Mouse (Mus musculus): ENCODE results near the gene Heyl. TPM values are rescaled to one million over a fixed set of nuclear protein-coding genes. Genes with fewer than 3 reads are reported as not detected.
A peak's percentile ranks its signal among the peaks of the same experiment; 100 is the strongest.

The Heyl gene
- polyA plus RNA-seq, 1 experiment, result not detected

DNA sequence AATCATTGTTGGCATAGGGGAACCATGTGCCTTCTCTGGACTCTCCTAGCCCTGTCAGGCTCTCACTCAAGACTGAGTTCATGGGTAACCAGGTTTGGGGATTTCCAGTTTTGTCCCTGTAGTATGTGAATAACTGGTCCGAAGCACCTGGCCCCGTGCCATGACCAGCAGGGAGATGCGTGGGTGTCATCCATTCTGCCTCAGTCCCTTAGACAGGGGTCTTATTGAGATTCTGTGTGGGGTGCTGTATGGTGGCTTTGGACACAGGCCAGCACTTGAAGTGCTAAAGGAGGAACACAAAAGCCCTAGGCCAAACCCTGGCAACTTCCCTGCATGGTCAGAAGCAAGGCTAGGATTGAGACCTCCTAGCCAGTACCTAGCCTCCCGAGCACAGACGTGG lies 18.9 kb downstream of the Heyl start:
- TF ChIP-seq GATA1 (IDR thresholded peaks at IDR 0.05; ENCODE audit: low read length), result no peak

- no peak for TF ChIP-seq GATA1 (IDR thresholded peaks at IDR 0.05; ENCODE audit: low read length)
Observed at GRCm38 (mm10) chr4:123254617-123255016, 21.3 kb downstream of the Heyl start.

- no peak for TF ChIP-seq GATA1 (IDR thresholded peaks at IDR 0.05; ENCODE audit: low read length)
Observed at GRCm38 (mm10) chr4:123260071-123260746, 26.9 kb downstream of the Heyl start.

DNA sequence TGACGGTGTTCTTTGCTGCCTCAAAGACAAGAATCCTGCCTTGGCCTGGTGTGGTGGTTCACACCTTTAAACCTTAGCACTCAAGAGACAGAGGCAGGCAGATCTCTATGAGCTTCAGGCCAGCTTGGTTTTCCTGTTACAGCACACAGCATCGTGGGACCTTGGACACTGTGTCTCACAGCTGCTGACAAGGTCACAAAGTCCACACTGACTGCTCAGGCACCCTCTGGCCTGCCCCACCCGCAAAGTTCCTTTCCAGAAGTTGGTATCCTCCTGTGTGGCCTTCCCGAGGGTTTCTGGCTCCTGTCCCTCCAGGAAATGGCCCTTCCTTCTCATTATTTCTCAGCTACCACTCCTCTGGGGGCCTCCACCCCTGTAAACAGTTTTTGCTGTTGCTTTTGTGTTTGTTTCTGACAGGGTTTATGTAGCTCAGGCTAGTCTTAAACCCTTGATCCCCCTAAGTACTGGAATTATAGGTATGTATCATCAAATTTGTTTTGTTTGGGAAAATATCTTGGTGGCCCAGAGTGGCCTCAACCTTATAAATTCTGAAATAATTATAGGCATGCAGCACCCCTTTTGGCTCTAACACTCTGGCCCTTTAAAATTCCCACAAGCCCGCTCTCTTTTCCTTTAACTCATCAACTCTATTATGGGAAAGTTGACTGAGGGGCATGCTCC lies 28.5 kb downstream of the Heyl start, which contains the start of gene Pabpc4:
Gene Pabpc4, plus strand, starts transcription at position 631 of the 681 bp plus-strand sequence.
- no peak for TF ChIP-seq GATA1 (IDR thresholded peaks at IDR 0.05; ENCODE audit: low read length)

GRCm38 (mm10) chr4:123271063-123271462 lies 37.7 kb downstream of the Heyl start:
- no peak for TF ChIP-seq GATA1 (IDR thresholded peaks at IDR 0.05; ENCODE audit: low read length)

GRCm38 (mm10) chr4:123280117-123280516 lies 46.8 kb downstream of the Heyl start:
- TF ChIP-seq GATA1 (IDR thresholded peaks at IDR 0.05; ENCODE audit: low read length), result no peak

GRCm38 (mm10) chr4:123282500-123282899 lies 49.1 kb downstream of the Heyl start:
- no peak for TF ChIP-seq GATA1 (IDR thresholded peaks at IDR 0.05; ENCODE audit: low read length)

DNA sequence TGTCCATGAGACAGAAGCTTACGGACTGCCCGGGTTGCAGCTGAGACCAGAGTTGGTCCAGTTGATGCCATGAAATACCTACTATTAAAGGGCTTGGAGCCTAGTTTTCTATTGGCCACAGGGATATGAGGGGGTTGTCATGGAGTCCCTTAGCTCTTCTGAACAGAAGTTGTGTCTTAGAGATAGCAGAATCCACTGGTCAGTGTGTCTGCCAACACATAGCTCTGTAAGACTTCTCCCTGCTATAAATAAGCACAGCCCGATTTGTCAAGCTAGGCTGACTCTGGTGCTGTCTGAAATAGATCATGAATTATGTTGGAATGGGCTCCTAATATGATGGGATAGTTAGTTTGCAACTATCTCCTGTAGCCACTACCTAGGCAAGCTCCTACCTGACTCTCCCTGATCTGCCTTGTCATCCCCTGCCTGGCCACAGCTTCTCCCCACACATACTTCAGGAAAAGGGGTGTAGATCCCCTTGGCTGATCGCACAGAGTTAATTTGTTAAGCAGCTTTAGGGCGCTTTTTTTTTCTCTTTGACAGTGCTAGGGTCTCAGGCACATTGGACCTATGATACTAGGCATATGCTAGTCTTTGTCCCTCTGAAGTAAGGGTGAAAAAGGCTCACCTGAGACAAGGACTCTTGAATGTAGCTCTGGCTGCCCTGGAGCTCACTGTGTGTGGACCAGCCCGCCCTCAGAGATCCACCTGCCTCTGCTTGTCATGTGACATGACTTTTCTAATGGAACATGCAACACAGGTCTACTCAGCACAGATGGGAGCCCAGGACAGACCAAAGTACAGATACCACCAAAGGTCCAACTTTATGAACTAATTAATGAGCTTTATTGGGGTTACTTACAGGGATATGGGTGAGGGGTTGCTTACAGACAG lies 51.6 kb downstream of the Heyl start:
- no peak for TF ChIP-seq GATA1 (IDR thresholded peaks at IDR 0.05; ENCODE audit: low read length)

DNA sequence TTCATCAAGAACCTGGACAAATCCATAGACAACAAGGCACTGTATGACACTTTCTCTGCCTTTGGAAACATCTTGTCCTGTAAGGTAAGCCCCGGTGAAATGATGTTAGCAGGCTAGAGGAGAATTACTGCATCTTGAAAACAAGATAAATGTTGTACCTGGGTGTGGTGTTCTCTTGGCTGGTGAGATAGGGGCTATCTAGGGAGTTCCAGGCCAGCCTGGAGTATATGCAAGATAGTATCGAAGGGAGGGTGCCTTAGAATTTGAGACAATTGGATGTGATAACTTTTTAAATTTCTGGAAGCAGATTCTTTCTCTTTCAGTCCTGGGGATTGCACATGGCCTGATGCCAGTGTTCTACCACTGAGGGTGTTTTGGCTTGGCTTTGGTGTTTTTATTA lies 53.4 kb downstream of the Heyl start:
- peak; percentile 76 for TF ChIP-seq GATA1 (IDR thresholded peaks at IDR 0.05; ENCODE audit: low read length)

GRCm38 (mm10) chr4:123289038-123289437 lies 55.7 kb downstream of the Heyl start:
- no peak for TF ChIP-seq GATA1 (IDR thresholded peaks at IDR 0.05; ENCODE audit: low read length)

DNA sequence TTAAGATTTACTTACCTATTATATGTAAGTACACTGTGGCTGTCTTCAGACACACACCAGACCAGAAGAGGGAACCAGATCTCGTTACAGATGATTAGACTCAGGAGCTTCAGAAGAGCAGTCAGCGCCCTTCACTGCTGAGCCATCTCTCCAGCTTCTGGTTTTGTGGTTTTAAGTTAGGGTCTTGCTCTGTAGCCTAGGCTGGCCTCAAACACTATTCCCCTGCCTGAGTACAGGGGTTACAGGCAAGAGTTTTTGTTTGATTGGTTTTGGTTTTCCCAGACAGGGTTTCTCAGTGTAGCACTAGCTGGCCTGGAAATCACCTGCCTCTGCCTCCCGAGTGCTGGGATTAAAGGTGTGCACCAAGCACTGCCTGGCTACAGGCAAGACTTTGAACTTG lies 59.0 kb downstream of the Heyl start:
- TF ChIP-seq GATA1 (IDR thresholded peaks at IDR 0.05; ENCODE audit: low read length), result no peak

DNA sequence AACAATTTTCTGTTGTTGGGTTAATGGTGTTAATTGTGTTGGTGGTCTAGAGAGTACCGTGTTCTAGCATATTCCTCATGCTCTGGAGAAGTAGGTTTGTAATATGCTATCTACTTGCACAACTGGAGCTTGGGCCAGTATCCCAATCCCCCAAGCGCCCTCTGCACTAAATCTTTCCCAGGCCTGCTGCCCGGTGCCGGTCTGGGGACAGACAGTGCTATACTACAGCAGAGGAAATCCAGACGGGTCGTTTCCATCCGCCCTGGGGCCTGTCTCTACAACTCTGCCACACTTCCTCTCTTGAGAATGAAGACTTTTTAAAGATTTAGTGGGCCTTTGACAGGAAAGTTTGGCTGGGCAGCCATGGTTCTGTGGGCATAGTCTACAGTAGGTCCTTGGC lies 59.6 kb downstream of the Heyl start:
- no peak for TF ChIP-seq GATA1 (IDR thresholded peaks at IDR 0.05; ENCODE audit: low read length)

DNA sequence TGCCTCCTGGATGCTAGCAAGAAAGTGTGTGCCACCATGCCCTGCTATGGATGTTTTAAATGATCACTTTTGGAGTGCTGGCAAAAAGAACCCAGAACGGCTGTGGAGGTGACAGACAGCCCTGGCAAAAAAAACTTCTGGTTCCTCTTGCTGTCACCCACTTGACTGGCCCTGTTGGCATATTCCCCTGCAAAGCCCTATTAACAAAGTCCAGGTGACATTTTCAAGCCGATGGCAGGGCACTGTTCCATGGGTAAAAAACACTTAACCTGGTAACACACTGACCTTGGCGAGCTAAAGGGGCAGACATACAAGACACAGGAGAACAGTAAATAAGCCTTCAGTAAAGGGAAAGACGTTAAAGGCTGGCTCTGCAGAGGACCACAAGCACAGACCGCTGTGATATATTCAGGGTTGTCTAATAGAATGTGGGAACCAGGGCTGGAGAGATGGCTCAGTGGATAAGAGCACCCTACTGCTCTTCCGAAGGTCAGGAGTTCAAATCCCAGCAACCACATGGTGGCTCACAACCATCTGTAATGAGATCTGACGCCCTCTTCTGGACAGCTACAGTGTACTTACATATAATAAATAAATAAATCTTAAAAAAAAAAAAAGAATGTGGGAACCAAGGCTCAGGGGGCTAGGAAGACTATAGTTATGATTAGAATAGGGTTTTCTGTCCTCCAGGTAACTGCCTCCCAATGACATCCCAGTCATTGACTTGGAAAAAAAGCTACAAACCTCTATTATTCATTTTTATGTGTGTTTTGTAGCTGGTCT lies 60.5 kb downstream of the Heyl start:
- no peak for TF ChIP-seq GATA1 (IDR thresholded peaks at IDR 0.05; ENCODE audit: low read length)

- TF ChIP-seq GATA1 (IDR thresholded peaks at IDR 0.05; ENCODE audit: low read length), result no peak
Observed at GRCm38 (mm10) chr4:123295516-123296147, 62.3 kb downstream of the Heyl start.

DNA sequence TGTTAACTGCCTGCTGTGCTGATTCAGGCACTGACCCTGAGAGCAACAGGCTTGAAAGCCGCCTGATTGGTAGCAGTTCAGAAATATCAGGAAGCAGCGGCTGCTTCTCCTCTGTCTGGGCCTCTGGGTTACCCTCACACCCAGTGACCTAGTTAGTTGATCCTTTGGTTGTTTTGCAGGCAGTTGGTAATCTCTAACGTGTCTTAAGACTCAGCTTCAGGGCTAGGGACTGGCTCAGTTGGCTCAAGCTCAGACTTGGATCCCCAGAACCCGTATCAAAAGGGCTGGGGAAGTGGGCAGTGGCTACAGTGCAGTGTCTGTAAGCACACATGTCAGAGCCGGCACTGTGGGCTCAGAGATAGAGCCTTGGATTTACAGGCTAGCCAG lies 62.8 kb downstream of the Heyl start:
- TF ChIP-seq GATA1 (IDR thresholded peaks at IDR 0.05; ENCODE audit: low read length), result no peak
